Mouse (Mus musculus) bone marrow macrophage, adult 2 months (primary cell): ENCODE data around the gene Luzp1.

Experiments
- CTCF ChIP-seq: IDR thresholded peaks from 2 replicates; pipeline ENCODE4 v1.5.1; 2012; ENCODE audit warnings: low read depth, mild to moderate bottlenecking, low read length, moderate library complexity
- POLR2A ChIP-seq: IDR thresholded peaks from 2 replicates; pipeline ENCODE4 v1.6.1; 2012; ENCODE audit warnings: mild to moderate bottlenecking, low read depth, low read length, borderline replicate concordance

DNA sequence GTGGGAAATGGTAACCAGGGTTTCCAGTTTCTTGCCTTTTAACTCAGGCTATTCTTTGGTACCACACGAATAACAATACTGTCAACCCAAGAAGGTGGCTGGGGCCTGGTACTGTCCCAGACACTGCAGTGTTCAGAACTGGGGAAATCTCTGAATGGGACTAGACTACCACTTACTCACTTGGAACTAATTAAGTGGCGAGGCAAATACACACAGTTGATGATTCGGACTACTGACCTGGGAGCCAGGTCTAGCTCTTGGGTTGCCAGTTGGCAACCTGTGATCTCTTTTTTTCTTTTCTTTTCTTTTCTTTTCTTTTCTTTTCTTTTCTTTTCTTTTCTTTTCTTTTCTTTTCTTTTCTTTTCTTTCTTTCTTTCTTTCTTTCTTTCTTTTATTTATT lies 17.3 kb upstream of the Luzp1 start:
- TF ChIP-seq POLR2A (no peak), CTCF (no peak)
